14 mouse cellular contexts compared by ENCODE assay signal in the genomic region with DNA sequence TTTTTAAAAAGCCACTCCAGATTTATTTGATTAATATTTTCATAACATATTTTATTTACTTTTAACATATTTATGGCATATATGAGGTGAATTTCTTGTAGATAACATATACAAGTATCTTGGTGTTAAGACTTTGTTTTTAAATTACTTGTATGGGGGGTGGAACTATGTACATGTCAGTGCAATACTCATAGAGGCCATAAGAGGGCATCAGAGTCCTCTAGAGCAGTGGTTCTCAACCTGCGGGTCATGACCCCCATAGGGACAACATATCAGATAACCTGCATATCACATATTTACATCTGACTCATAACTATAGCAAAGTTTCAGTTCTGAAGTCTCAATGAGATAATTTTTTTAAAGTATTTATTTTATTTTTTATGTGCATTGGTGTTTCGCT. TPM values are rescaled to one million over a fixed set of nuclear protein-coding genes. Genes with fewer than 3 reads are reported as not detected.
DNase-seq lines count a peak whose midpoint lies in the region; ATAC-seq and TF ChIP-seq lines count a peak whose summit lies in the region.
"Had no signal": no experiment of that assay in that cellular context is flagged by ENCODE, and none has a peak within 500 bp of the region (broad histone marks: within the 10 kb centered on the region; RNA-seq: fewer than 3 reads in every experiment).

No protein-coding gene starts in this region.

- 86% methylated on average over 2 of the region's 2 CpGs for WGBS in heart, adult 2 months

- no peak for DNase-seq in heart, adult 2 months
- DNase-seq in heart, adult 9 months (ENCODE audit: low spot score in 2 of 2), result no peak
- peak; percentile 59 for DNase-seq in thymus, postnatal 0 days (ENCODE audit: low spot score)
- no peak for DNase-seq in thymus, adult 18-20 months
- DNase-seq in right cerebral cortex, adult 18-20 months, result no peak
- DNase-seq in left cerebral cortex, adult 9 months (ENCODE audit: low spot score in 2 of 2), result no peak
- DNase-seq in adrenal gland, postnatal 36 days, result no peak
- DNase-seq: cerebellum, postnatal 25 days; heart, adult 18-20 months had no signal

- H3K27me3 ChIP-seq in heart, adult 2 months (ENCODE audit: control insufficient read depth, insufficient read depth, low read length), result no peaks in the 10 kb centered on the region
- H3K27me3 ChIP-seq: intestine, embryonic 15.5 days had no signal

- intact Hi-C loops in heart, adult 2 months (cut with DNase I), result no loop called here

- TF ChIP-seq POLR2A in heart, adult 2 months (IDR thresholded peaks at IDR 0.05; ENCODE audit: insufficient read depth, low read depth, low read length), result no peak

- peak; percentile 66 for TF ChIP-seq CTCF in heart, adult 2 months (IDR thresholded peaks at IDR 0.05)

- H3K27ac ChIP-seq in heart, adult 2 months, result no peak overlapping the region
- H3K27ac ChIP-seq: intestine, embryonic 15.5 days had no signal

- no peaks in the 10 kb centered on the region for H3K4me1 ChIP-seq in heart, adult 2 months (ENCODE audit: control insufficient read depth, insufficient read depth, low read length)
- H3K4me1 ChIP-seq: intestine, embryonic 15.5 days had no signal

- no peak overlapping the region for H3K9ac ChIP-seq in heart, adult 2 months (ENCODE audit: low read depth, low read length)
- H3K9ac ChIP-seq: intestine, embryonic 15.5 days had no signal

- H3K36me3 ChIP-seq in heart, adult 2 months (ENCODE audit: control insufficient read depth, insufficient read depth, low read length), result no peaks in the 10 kb centered on the region
- H3K36me3 ChIP-seq: intestine, embryonic 15.5 days had no signal

- H3K4me3 ChIP-seq in heart, adult 2 months, result no peak overlapping the region
- H3K4me3 ChIP-seq: intestine, embryonic 15.5 days; megakaryocyte, embryonic 14.5 days had no signal

- no peaks in the 10 kb centered on the region for H3K79me2 ChIP-seq in heart, adult 2 months (replicated peaks; ENCODE audit: control insufficient read depth, insufficient read depth, low read length)

- TF ChIP-seq EP300 in heart, adult 2 months (IDR thresholded peaks at IDR 0.05; ENCODE audit: insufficient read depth, low read depth, low read length), result no peak

- peak; percentile 83 for ATAC-seq in common myeloid progenitor, adult 5-6 weeks (replicated peaks; ENCODE audit: low read depth, poor library complexity, severe bottlenecking)
- ATAC-seq: intestine, embryonic 15.5 days had no signal

RNA-seq across cellular contexts. Expression of a gene that starts 6.7 kb away (rescaled TPM):
- 10 to 100 TPM; 23.5 to 23.9 TPM for total RNA-seq in heart, adult 2 months (2021)
- polyA plus RNA-seq in heart, adult 2 months (2012; rRNA removed), result 33.0 and 52.8 TPM in 2 replicates
- polyA plus RNA-seq in thymus, postnatal 0 days (2015; fragmentation: Nextera tagmentation; extraction: Ambion mirVana), result 4.4 and 4.5 TPM in 2 replicates
- 2.2 and 3.0 TPM in 2 replicates for total RNA-seq in common myeloid progenitor, adult 5-6 weeks (2017)
- 10 to 100 TPM; 48.8 to 52.4 TPM for total RNA-seq in adrenal gland, postnatal 36 days (2021)

RNA-seq across cellular contexts. Expression of a gene that starts 48.2 kb away (rescaled TPM):
- total RNA-seq in heart, adult 2 months (2021), result not detected
- polyA plus RNA-seq in heart, adult 2 months (2012; rRNA removed), result 0.15 TPM in 1 of 2 replicates, not detected in the other
- not detected in 2 replicates for polyA plus RNA-seq in thymus, postnatal 0 days (2015; fragmentation: Nextera tagmentation; extraction: Ambion mirVana)
- not detected in 2 replicates for total RNA-seq in common myeloid progenitor, adult 5-6 weeks (2017)
- total RNA-seq in adrenal gland, postnatal 36 days (2021), result under 1 TPM in 1 of 2 experiments, not detected in 1; 0.83 TPM
- total RNA-seq: left cerebral cortex, adult 18-20 months had no signal
- polyA plus RNA-seq: intestine, embryonic 15.5 days; stomach, embryonic 14.5 days had no signal
